Mouse (Mus musculus): ENCODE measurements around the gene Cbfa2t2. TPM values are rescaled to one million over a fixed set of nuclear protein-coding genes. Genes with fewer than 3 reads are reported as not detected.

Gene Cbfa2t2
- polyA plus RNA-seq, 1 experiment = 1.2 TPM

DNA sequence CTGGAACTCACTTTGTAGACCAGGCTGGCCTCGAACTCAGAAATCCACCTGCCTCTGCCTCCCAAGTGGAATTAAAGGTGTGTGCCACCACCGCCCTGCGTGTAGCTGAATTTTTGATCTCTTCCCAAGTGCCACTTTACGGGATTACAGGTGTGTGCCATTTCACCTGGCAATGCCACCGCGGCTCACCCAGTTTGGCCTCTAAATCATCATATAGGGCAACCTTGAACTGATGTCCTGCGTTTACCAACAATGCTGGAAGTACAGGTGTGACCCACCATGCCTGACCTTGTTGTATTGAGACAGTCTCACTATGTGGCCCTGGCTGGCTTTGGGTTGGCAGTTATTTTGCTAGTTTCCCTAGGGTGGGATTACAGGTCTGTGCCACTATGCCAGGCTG, 1.6 kb upstream of the Cbfa2t2 start:
- Histone ChIP-seq H3K4me1 (peaks cover 35% of the 10 kb centered on the region), H3K36me3 (replicated peaks; ENCODE audit: low read length) (no peaks in the 10 kb centered on the region), H3K4me3 (replicated peaks) (no peak overlapping the region), H3K27me3 (replicated peaks) (no peaks in the 10 kb centered on the region), H3K9me3 (no peaks in the 10 kb centered on the region)
- TF ChIP-seq FLI1 (IDR thresholded peaks at IDR 0.05; ENCODE audit: low read length) (no peak), GATA1 (IDR thresholded peaks at IDR 0.05; ENCODE audit: borderline replicate concordance, low read length) (no peak)

DNA sequence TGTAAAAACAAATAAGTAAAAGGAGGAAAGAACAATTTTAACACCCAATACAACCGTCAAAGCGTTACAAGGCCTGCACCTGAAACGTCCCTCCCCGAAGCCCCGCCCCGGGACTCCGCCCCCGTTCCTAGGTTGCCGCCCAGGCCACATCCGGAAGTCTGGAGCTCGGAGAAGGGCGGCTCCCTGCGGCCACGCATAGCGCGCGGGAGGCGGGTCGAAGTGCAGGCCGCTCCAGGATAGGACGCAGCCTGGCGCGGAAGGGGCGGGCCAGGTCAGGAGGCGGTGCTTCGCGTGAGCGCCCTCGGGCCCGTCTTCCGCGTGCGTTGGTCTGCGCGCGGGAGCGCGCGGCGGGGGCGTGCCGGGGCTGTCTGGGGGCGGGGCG, 214 bp upstream of the Cbfa2t2 start:
- no peaks in the 10 kb centered on the region for H3K36me3 ChIP-seq (replicated peaks; ENCODE audit: low read length)
- peaks cover 41% of the 10 kb centered on the region for H3K4me1 ChIP-seq
- TF ChIP-seq FLI1 (IDR thresholded peaks at IDR 0.05; ENCODE audit: low read length) (peak; percentile 36; the same call in 1 of the 2 replicates), GATA1 (IDR thresholded peaks at IDR 0.05; ENCODE audit: borderline replicate concordance, low read length) (no peak)
- no peaks in the 10 kb centered on the region for H3K27me3 ChIP-seq (replicated peaks)
- H3K9me3 ChIP-seq = no peaks in the 10 kb centered on the region
- H3K4me3 ChIP-seq (replicated peaks) = peak overlapping the region; percentile 96

DNA sequence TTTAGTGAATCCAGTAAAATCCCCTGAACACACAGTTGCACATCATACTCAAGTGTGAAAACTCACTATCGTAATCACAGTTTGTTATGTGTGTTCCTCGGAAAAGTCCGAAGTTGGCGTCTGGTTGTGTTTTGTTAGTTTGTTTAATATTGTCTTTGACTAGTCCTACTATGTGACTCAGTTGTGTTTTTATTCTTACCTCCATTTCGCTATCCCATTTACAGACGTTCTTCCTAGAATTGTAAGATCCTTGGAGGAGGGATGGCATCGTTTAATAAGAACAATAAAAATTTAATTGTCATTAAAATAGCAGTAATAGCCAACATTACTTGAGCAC, 878 bp downstream of the Cbfa2t2 start:
- Histone ChIP-seq H3K36me3 (replicated peaks; ENCODE audit: low read length) (no peaks in the 10 kb centered on the region), H3K4me3 (replicated peaks) (peak overlapping the region; percentile 96), H3K27me3 (replicated peaks) (no peaks in the 10 kb centered on the region), H3K9me3 (no peaks in the 10 kb centered on the region), H3K4me1 (peaks cover 41% of the 10 kb centered on the region)
- TF ChIP-seq GATA1 (IDR thresholded peaks at IDR 0.05; ENCODE audit: borderline replicate concordance, low read length) = no peak
- no peak for TF ChIP-seq FLI1 (IDR thresholded peaks at IDR 0.05; ENCODE audit: low read length)

DNA sequence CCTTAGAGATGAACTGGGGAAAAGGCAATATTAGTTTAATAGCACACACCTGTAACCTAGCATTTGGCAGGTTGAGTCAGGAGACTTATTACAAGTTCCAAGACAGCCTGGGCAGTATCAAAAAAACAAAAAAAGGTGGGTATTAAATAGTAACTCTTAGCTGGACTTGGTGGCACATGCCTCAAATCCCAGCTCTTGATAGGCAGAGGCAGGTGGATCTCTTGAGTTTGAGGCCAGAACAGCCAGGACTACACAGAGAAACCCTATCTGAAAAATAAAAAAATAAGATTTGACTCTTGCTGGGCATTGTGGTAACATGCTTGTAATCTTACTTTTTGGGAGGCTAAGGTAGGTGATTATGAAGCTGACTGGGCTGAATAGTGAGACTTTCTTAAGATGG, 4.2 kb downstream of the Cbfa2t2 start:
- H3K4me1 ChIP-seq = peaks cover 45% of the 10 kb centered on the region
- TF ChIP-seq GATA1 (IDR thresholded peaks at IDR 0.05; ENCODE audit: borderline replicate concordance, low read length) (no peak), FLI1 (IDR thresholded peaks at IDR 0.05; ENCODE audit: low read length) (no peak)
- H3K4me3 ChIP-seq (replicated peaks) = no peak overlapping the region
- no peaks in the 10 kb centered on the region for H3K27me3 ChIP-seq (replicated peaks)
- no peaks in the 10 kb centered on the region for H3K9me3 ChIP-seq
- H3K36me3 ChIP-seq (replicated peaks; ENCODE audit: low read length) = peaks cover 11% of the 10 kb centered on the region

DNA sequence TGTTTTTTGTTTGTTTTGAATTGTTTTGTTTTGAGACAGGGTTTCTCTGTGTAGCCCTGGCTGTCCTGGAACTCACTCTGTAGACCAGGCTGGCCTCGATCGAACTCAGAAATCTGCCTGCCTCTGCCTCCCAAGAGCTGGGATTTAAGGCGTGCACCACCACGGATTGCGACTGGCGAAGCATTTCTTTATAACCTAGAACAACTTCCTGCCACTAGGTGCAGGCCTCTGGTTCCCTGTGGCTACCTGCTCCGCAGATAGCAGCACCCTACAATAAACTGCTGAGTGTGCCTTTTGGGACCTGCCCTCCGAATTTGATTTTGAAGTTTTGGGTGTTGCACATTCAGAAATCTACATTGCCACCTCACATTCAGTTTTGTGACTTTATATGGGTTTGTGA, 11.5 kb downstream of the Cbfa2t2 start:
- peaks cover 26% of the 10 kb centered on the region for H3K4me1 ChIP-seq
- TF ChIP-seq GATA1 (IDR thresholded peaks at IDR 0.05; ENCODE audit: borderline replicate concordance, low read length) (no peak), FLI1 (IDR thresholded peaks at IDR 0.05; ENCODE audit: low read length) (no peak)

DNA sequence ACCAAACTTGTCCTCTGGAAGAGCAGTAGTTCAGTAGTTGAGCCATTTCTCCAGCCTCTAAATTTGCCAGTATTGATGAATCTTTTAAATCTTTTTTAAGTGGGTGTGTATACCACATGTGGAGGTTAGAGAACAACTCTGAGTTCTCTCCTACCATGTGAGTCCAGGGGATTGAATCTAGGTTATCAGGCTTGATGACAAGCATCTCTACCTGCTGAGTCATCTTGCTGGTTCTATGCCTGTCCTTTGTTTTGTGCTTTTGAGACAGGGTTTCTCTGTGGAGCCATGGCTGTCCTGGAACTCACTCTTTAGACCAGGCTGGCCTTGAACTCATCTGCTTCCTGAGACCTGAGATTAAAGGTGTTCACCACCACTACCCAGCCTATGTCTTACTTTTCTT, 12.4 kb downstream of the Cbfa2t2 start:
- no peaks in the 10 kb centered on the region for H3K27me3 ChIP-seq (replicated peaks)
- TF ChIP-seq GATA1 (IDR thresholded peaks at IDR 0.05; ENCODE audit: borderline replicate concordance, low read length) = no peak
- no peak for TF ChIP-seq FLI1 (IDR thresholded peaks at IDR 0.05; ENCODE audit: low read length)
- H3K9me3 ChIP-seq = no peaks in the 10 kb centered on the region
- peaks cover 27% of the 10 kb centered on the region for H3K36me3 ChIP-seq (replicated peaks; ENCODE audit: low read length)
- H3K4me1 ChIP-seq = peaks cover 26% of the 10 kb centered on the region
- no peak overlapping the region for H3K4me3 ChIP-seq (replicated peaks)

More for the DNA sequence above, 11.5 kb downstream of the Cbfa2t2 start:
- H3K4me3 ChIP-seq (replicated peaks) = no peak overlapping the region
- H3K9me3 ChIP-seq = no peaks in the 10 kb centered on the region
- no peaks in the 10 kb centered on the region for H3K27me3 ChIP-seq (replicated peaks)
- peaks cover 27% of the 10 kb centered on the region for H3K36me3 ChIP-seq (replicated peaks; ENCODE audit: low read length)

DNA sequence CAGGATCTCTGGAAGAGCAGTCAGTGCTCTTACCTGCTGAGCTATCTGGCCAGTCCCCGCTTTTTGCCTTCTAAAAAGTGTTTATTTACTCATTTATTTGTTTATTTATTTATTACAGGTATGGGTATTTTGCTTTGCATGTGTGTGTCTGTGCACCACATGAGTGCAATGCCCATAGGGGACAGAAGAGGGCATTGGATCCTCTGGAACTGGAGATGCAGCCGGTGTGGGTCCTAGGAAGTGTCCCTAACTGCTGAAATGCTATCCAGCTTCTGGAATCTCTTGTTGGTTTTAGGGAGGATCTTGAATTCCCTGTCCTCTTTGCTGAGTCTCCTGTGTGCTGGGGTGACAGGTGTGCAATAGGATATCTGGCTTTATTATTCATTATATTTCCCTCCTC, 16.7 kb downstream of the Cbfa2t2 start:
- H3K4me3 ChIP-seq (replicated peaks) = no peak overlapping the region
- no peak for TF ChIP-seq FLI1 (IDR thresholded peaks at IDR 0.05; ENCODE audit: low read length)
- TF ChIP-seq GATA1 (IDR thresholded peaks at IDR 0.05; ENCODE audit: borderline replicate concordance, low read length) = no peak
- peaks cover 19% of the 10 kb centered on the region for H3K36me3 ChIP-seq (replicated peaks; ENCODE audit: low read length)
- peaks cover 29% of the 10 kb centered on the region for H3K4me1 ChIP-seq
- H3K27me3 ChIP-seq (replicated peaks) = no peaks in the 10 kb centered on the region
- H3K9me3 ChIP-seq = no peaks in the 10 kb centered on the region

DNA sequence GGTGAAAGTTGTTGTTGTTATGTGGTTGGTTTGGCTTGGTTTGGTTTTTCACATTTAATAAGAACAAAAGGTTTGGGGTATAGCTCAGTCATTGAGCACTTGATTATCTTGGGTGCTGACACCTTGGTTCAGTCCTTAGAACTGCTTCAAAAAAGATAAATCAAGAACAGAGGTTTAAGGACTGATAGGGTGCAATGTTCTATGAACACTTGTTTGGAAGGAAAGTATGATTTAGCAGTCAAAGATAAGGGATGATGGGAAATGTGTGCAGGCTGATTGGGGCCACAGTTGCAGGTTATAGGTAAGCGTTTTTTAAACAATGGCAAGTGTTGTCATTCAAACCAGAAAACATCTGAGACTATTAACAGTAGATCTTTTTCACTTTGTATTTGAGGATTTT, 17.8 kb downstream of the Cbfa2t2 start:
- Histone ChIP-seq H3K36me3 (replicated peaks; ENCODE audit: low read length) (peaks cover 18% of the 10 kb centered on the region), H3K4me3 (replicated peaks) (no peak overlapping the region), H3K9me3 (no peaks in the 10 kb centered on the region), H3K27me3 (replicated peaks) (no peaks in the 10 kb centered on the region), H3K4me1 (peaks cover 25% of the 10 kb centered on the region)
- TF ChIP-seq FLI1 (IDR thresholded peaks at IDR 0.05; ENCODE audit: low read length) (no peak), GATA1 (IDR thresholded peaks at IDR 0.05; ENCODE audit: borderline replicate concordance, low read length) (no peak)

DNA sequence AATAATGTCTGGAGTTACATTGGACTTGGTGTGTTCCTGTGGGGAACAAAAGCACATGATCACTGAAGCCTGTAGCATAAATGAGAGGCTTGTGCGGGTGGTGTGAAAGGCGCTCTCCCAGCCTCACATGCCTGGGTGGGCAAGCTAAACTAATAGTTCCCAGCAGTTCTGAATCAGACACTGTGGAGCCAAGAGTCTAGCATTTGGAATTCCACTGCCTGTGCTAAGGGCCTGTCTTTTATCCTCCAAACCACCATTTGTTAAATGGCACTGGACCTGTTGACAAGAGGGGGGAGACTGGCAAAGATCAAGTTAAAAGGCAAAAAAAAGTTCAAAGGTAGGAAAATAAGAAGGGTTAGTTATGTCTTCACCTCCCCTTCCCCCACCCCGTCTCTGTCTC, 18.3 kb downstream of the Cbfa2t2 start:
- peaks cover 18% of the 10 kb centered on the region for H3K36me3 ChIP-seq (replicated peaks; ENCODE audit: low read length)
- H3K4me3 ChIP-seq (replicated peaks) = no peak overlapping the region
- no peak for TF ChIP-seq GATA1 (IDR thresholded peaks at IDR 0.05; ENCODE audit: borderline replicate concordance, low read length)
- TF ChIP-seq FLI1 (IDR thresholded peaks at IDR 0.05; ENCODE audit: low read length) = no peak
- peaks cover 25% of the 10 kb centered on the region for H3K4me1 ChIP-seq
- no peaks in the 10 kb centered on the region for H3K9me3 ChIP-seq
- no peaks in the 10 kb centered on the region for H3K27me3 ChIP-seq (replicated peaks)

DNA sequence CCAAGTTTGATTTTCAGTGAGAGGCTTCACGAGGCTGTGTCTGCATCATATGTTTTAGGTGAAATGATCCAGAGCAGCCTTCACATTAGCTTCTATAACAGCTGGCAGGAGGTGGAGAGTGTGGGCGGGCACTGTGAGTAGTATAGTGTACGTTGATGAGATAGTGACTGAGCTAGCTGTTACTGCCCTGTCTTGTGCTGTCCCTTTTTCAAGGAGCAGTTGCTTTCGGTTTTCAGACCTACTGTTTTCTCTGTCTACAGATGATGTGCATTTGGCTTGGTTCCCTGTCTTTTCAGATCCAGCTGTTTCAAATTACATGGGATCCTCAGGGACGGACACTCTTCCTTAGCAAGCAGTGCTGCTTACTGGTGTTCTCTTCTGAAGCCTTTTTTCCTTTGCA, 19.5 kb downstream of the Cbfa2t2 start:
- Histone ChIP-seq H3K4me1 (peaks cover 30% of the 10 kb centered on the region), H3K36me3 (replicated peaks; ENCODE audit: low read length) (peaks cover 13% of the 10 kb centered on the region), H3K4me3 (replicated peaks) (peak overlapping the region; percentile 64), H3K9me3 (no peaks in the 10 kb centered on the region), H3K27me3 (replicated peaks) (no peaks in the 10 kb centered on the region)
- TF ChIP-seq GATA1 (IDR thresholded peaks at IDR 0.05; ENCODE audit: borderline replicate concordance, low read length) (no peak), FLI1 (IDR thresholded peaks at IDR 0.05; ENCODE audit: low read length) (no peak)

DNA sequence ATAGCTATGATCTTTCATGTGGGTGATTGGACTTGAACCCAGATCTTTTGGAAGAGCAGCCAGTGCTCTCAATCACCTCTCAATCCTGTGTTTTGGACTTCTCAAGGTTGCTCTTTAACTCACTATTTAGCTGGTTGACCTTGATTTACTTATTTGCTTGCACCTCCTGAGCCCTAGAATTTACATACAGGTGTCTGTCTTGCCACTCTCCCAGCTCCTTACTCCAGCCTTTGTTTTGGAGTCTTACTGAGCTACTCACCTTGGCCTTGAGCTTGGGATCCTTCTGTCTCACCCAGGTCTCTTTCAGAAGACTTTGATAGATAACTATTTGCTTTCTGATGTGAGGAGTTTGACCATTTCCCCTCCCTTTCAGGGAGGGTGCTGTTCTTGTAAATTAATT, 20.3 kb downstream of the Cbfa2t2 start:
- Histone ChIP-seq H3K36me3 (replicated peaks; ENCODE audit: low read length) (peaks cover 13% of the 10 kb centered on the region), H3K27me3 (replicated peaks) (no peaks in the 10 kb centered on the region), H3K9me3 (no peaks in the 10 kb centered on the region), H3K4me1 (peaks cover 30% of the 10 kb centered on the region), H3K4me3 (replicated peaks) (no peak overlapping the region)
- no peak for TF ChIP-seq GATA1 (IDR thresholded peaks at IDR 0.05; ENCODE audit: borderline replicate concordance, low read length)
- no peak for TF ChIP-seq FLI1 (IDR thresholded peaks at IDR 0.05; ENCODE audit: low read length)
